Mouse (Mus musculus): ENCODE measurements around the gene Plp2. TPM values are rescaled to one million over a fixed set of nuclear protein-coding genes. Genes with fewer than 3 reads are reported as not detected.

Plp2 gene
- polyA plus RNA-seq, 1 experiment from 2014 or later = 233 TPM

Other genes starting within 250 kb of the Plp2 start
- gene Foxp3, start 97.7 kb downstream of the Plp2 start, polyA plus RNA-seq (2015; fragmentation: Nextera tagmentation; extraction: Ambion mirVana) = 0.16 TPM in 1 of 2 replicates, not detected in the other
- 0.89 and 1.4 TPM in 2 replicates for gene Ppp1r3f, start 97.1 kb downstream of the Plp2 start, polyA plus RNA-seq (2015; fragmentation: Nextera tagmentation; extraction: Ambion mirVana)
- gene Ccdc22, start 65.9 kb downstream of the Plp2 start, polyA plus RNA-seq (2015; fragmentation: Nextera tagmentation; extraction: Ambion mirVana) = 28.5 and 29.6 TPM in 2 replicates
- gene Cacna1f, start 64.3 kb downstream of the Plp2 start, polyA plus RNA-seq (2015; fragmentation: Nextera tagmentation; extraction: Ambion mirVana) = 0.05 TPM in 1 of 2 replicates, not detected in the other
- gene Syp, start 32.9 kb downstream of the Plp2 start, polyA plus RNA-seq (2015; fragmentation: Nextera tagmentation; extraction: Ambion mirVana) = 9.8 and 10.3 TPM in 2 replicates
- 11.1 and 12.7 TPM in 2 replicates for gene Prickle3, start 14.1 kb downstream of the Plp2 start, polyA plus RNA-seq (2015; fragmentation: Nextera tagmentation; extraction: Ambion mirVana)
- 0.80 and 0.87 TPM in 2 replicates for gene Magix, start 9.9 kb upstream of the Plp2 start, polyA plus RNA-seq (2015; fragmentation: Nextera tagmentation; extraction: Ambion mirVana)
- 37.9 and 38.4 TPM in 2 replicates for gene Gpkow, start 25.7 kb upstream of the Plp2 start, polyA plus RNA-seq (2015; fragmentation: Nextera tagmentation; extraction: Ambion mirVana)
- 36.5 and 36.7 TPM in 2 replicates for gene Wdr45, start 42.9 kb upstream of the Plp2 start, polyA plus RNA-seq (2015; fragmentation: Nextera tagmentation; extraction: Ambion mirVana)
- not detected in 2 replicates for gene Gm45208, start 50.9 kb upstream of the Plp2 start, polyA plus RNA-seq (2015; fragmentation: Nextera tagmentation; extraction: Ambion mirVana)
- 59.4 and 63.1 TPM in 2 replicates for gene Praf2, start 57.0 kb upstream of the Plp2 start, polyA plus RNA-seq (2015; fragmentation: Nextera tagmentation; extraction: Ambion mirVana)
- gene Ccdc120, start 79.5 kb upstream of the Plp2 start, polyA plus RNA-seq (2015; fragmentation: Nextera tagmentation; extraction: Ambion mirVana) = 17.9 and 18.2 TPM in 2 replicates
- gene Tfe3, start 91.2 kb upstream of the Plp2 start, polyA plus RNA-seq (2015; fragmentation: Nextera tagmentation; extraction: Ambion mirVana) = 21.7 and 25.2 TPM in 2 replicates
- 42.4 and 47.8 TPM in 2 replicates for gene Gripap1, start 118.4 kb upstream of the Plp2 start, polyA plus RNA-seq (2015; fragmentation: Nextera tagmentation; extraction: Ambion mirVana)
- 1.7 and 2.0 TPM in 2 replicates for gene Kcnd1, start 150.9 kb upstream of the Plp2 start, polyA plus RNA-seq (2015; fragmentation: Nextera tagmentation; extraction: Ambion mirVana)
- gene Otud5, start 170.0 kb upstream of the Plp2 start, polyA plus RNA-seq (2015; fragmentation: Nextera tagmentation; extraction: Ambion mirVana) = 25.3 and 28.6 TPM in 2 replicates
- gene Pim2, start 206.9 kb upstream of the Plp2 start, polyA plus RNA-seq (2015; fragmentation: Nextera tagmentation; extraction: Ambion mirVana) = 10.9 and 11.1 TPM in 2 replicates
- gene Slc35a2, start 212.6 kb upstream of the Plp2 start, polyA plus RNA-seq (2015; fragmentation: Nextera tagmentation; extraction: Ambion mirVana) = 45.0 and 47.0 TPM in 2 replicates
- 99.8 and 104 TPM in 2 replicates for gene Pqbp1, start 227.9 kb upstream of the Plp2 start, polyA plus RNA-seq (2015; fragmentation: Nextera tagmentation; extraction: Ambion mirVana)
- 142 and 143 TPM in 2 replicates for gene Timm17b, start 228.0 kb upstream of the Plp2 start, polyA plus RNA-seq (2015; fragmentation: Nextera tagmentation; extraction: Ambion mirVana)
- gene Gm10491, start 236.4 kb upstream of the Plp2 start, polyA plus RNA-seq (2015; fragmentation: Nextera tagmentation; extraction: Ambion mirVana) = not detected in 2 replicates
- not detected in 2 replicates for gene Gm10490, start 238.2 kb upstream of the Plp2 start, polyA plus RNA-seq (2015; fragmentation: Nextera tagmentation; extraction: Ambion mirVana)
- 7.6 and 8.6 TPM in 2 replicates for gene Pcsk1n, start 248.4 kb upstream of the Plp2 start, polyA plus RNA-seq (2015; fragmentation: Nextera tagmentation; extraction: Ambion mirVana)

All from stomach, embryonic 16.5 days (tissue).